Mouse (Mus musculus) frontal cortex, postnatal 25 days (tissue): ENCODE data around the gene Ep300.
A peak's percentile ranks its signal among the peaks of the same experiment; 100 is the strongest.
"Not testable (repeated sequence)": the region's sequence is repeated elsewhere in the genome, so short reads cannot be mapped to it uniquely, and the experiment has no call there.

Experiments used
- DNase-seq, 2 experiments: peaks; one replicate each; pipeline ENCODE4 v3.0.0; 2022; ENCODE audit warnings: low spot score in 2 of 2

Ep300 gene

DNA sequence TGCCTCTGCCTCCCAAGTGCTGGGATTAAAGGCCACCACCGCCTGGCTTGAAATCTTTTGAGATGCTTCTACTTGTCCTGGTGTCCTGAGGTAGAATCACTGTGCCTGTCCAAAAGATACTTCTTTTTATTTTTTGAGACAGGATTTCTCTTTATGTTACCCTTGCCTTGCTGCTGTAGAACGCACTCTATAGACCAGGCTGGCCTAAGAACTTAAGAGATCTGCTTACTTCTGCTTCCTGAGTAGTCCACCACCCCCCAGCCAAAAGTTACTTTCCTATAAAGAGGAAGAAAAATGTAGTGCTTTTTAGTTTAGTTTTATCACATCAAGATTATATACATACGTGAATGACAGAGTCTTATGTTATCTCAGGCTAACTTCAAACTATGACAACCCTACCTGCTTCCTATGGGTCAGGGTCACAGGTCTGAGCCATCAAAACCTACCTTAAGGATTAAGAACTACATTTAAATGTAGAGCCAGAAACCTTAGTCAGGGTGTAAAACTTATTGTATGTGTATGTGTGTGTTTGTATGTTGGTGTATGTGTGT is 9.1 kb downstream of the Ep300 start:
- no peak for DNase-seq

DNA sequence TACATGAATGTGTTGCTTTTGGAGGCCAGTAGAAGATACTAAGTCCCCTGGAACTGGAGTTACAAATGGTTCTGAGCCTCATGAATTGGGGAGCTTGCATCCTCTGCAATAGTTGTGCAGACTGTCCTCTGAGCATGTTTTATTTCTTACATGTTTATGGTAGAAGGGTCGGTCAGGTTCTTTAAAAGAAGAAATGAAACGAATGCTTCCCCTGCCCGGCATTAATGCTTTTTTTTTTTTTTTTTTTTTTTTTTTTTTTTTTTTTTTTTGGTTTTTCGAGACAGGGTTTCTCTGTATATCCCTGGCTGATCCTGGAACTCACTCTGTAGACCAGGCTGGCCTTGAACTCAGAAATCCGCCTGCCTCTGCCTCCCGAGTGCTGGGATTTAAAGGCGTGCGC is 13.6 kb downstream of the Ep300 start:
- DNase-seq, result not testable (repeated sequence)

- no peak for DNase-seq
These were observed 20.1 kb downstream of the Ep300 start for GRCm38 (mm10) chr15:81605241-81605640.

DNA sequence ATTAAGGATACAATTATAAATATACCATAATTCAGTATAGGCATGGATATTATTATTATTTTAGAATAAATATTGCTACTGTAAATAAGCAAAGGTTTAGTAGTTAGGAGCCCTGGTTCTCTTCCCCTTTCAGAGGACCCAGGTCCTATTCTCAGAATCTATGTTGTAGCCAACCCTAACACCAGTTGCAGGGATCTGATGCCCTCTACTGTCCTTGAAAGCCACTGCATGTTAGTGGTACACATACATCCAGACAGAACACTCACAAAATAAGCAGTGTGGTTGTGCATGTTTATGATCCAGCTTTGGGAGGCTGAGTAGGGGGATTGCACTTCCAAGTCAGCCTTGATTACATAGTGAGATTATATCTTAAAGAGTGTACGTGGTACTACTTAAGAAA is 21.5 kb downstream of the Ep300 start:
- DNase-seq, result no peak

DNA sequence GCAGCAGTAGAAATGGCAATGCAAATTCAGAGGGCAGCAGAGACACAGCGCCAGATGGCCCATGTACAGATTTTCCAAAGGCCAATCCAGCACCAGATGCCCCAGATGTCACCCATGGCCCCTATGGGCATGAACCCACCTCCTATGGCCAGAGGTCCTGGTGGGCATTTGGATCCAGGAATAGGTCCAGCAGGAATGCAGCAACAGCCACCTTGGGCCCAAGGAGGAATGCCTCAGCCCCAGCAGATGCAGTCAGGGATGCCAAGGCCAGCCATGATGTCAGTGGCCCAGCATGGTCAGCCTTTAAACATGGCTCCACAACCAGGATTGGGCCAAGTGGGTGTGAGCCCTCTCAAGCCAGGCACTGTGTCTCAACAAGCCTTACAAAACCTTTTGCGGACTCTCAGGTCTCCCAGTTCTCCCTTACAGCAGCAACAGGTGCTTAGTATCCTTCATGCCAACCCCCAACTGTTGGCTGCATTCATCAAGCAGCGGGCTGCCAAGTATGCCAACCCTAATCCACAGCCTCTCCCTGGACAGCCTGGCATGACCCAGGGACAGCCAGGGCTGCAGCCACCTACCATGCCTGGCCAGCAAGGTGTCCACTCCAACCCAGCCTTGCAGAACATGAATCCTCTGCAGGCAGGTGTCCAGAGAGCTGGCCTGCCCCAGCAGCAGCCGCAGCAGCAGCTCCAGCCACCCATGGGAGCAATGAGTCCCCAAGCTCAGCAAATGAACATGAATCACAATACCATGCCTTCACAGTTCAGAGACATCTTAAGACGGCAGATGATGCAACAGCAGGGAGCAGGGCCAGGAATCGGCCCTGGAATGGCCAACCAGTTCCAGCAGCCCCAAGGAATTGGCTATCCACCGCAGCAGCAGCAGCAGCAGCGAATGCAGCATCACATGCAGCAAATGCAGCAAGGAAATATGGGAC is 64.6 kb downstream of the Ep300 start:
- DNase-seq, result no peak

DNA sequence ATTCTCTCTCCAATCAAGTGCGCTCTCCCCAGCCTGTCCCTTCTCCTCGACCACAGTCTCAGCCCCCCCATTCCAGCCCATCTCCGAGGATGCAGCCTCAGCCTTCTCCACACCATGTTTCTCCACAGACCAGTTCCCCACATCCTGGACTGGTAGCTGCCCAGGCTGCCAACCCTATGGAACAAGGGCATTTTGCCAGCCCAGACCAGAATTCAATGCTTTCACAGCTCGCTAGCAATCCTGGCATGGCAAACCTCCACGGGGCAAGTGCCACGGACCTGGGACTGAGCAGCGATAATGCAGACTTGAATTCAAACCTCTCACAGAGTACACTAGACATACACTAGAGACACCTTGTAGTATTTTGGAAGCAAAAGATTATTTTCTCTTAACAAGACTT is 65.5 kb downstream of the Ep300 start:
- no peak for DNase-seq

GRCm38 (mm10) chr15:81661701-81662100 is 76.5 kb downstream of the Ep300 start:
- no peak for DNase-seq

- DNase-seq, result no peak
These were observed 78.1 kb downstream of the Ep300 start for GRCm38 (mm10) chr15:81663281-81663680.

DNA sequence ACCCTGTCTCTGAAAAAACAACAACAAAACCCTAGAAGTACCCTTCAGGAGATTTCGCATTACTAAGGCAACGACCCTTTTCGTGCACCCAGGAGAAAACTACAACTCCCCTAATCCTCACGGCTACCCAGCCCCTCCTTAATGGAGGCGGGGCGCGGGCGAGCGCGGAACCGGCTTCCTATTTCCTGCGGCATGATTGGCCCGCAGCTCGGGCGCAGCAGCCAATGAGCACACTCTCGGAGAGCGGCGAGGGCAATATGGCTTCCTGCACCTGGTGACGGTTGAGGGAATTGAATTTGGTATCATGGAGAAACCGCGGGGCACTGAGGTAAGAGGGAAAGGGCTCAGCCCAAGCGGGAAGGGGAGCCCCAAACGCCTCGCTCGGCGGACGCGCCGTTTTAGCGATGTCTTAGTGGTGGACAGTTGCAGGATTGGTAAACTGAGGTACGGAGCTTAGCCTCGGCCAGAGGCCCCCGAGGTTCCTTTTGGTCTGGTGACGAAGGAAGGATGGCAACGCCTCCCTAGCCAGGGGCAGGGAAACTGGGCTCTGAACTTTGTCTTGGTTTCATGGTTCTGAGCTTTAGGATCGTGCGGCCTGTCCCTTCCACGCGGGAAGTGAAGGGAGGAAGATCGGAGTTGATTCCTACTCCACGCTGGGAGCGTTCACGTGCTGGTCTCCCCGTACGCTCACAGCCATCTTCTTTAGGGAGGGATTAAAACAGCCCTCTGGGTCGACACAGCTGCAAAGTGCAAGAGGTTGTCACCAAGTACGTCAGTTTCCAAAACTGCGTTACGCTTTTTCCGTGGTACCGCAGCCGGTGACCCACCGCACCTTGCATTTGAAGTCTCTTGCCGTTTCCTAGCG is 78.8 kb downstream of the Ep300 start, which contains the start of gene L3mbtl2:
TSS of gene L3mbtl2 (plus strand) at position 193 of the 865 bp plus-strand sequence.
- DNase-seq, result peak; percentile 73 to 83

GRCm38 (mm10) chr15:81666957-81667356 is 81.8 kb downstream of the Ep300 start:
- no peak for DNase-seq

DNA sequence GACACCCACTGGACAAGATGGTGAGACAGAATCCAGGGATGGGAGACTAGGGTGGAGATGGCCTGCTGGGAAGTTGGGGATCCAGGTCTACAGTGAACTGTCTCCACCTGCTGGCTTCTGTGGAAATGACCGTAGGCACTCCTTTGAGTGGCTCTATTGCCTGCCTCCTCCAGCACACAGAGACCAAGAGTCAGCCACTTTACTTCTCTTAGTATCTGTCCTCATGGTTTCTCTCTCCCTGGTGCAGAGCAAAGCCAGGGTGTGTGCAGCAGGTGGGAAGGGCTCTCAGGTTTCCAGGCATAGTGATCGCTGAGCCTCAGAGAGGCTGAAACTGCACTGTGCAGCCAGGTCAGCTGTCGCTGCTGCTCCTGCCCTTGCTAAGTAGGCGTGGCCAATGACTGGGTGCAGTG is 85.1 kb downstream of the Ep300 start:
- DNase-seq, result no peak

DNA sequence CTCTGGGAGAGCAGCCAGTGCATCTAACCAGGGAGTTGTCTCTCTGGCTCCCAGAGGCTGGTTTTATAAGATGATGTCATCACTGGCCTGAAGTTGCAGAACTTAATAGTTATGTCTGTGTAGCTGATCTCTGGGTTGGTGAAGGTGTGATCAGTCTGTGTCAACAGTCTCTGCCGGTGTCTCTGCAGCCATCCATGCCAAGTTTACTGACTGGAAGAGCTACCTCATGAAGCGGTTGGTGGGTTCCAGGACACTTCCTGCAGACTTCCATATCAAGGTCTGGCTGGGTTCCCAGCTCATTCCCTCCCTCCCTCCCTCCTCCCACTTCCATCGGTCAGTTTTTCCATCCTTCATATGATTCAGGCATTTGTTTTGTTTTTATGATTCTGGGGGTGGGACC is 91.5 kb downstream of the Ep300 start:
- DNase-seq, result no peak

DNA sequence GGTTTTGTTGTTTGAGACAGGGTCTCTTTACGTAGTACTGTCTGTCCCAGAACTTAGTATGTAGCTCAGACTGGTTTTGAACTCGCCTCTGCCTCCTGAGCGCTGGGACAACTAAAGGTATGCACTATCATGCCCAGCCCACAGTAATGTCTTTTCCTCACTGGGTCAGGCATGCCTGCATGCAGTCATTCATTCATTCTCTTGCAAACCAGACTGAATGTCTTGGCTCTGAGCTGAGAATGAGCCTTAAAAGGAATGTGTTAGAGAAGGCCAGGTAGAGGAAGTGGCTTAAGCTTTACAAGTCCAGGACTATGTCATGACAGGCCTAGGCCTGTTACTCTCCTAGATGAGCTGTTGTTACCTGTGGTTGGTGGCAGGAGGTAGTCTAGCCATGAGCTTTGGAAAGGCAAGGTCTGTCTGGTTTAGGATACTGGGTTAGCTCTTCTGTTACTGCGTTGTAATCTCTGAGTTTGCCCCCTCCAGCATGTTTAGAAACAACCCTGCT is 95.2 kb downstream of the Ep300 start:
- DNase-seq, result no peak

DNA sequence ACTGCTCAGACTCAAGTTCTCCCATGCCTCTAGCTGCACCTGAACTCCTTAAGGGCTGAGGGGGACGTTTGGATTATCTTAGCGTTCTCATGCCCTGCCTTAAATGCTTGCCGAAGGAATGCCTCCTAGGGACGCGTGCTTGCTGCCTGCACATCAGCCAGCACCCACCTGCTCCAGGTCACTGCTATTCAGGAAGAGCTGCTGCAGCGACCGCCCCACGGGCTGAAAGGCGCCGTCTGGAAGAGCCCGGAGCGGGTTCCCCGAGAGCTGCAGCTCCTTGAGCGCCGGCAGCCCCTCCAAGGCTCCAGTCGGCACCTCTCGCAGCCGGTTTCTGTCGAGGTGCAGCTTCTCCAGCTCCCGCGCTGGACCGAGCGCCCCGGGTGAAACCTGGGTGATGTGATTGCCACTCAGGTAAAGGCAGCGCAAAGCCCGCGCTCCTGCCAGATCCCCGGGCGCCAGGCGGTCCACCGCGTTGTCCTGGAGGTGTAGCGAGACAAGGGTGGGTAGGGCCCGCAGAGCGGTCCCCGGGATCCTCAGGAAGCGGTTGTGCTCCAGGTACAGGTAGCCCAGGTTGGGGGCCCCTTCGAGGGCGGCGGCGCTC is 108.3 kb downstream of the Ep300 start:
- DNase-seq, result peak in 1 of 2 experiments; percentile 25

DNA sequence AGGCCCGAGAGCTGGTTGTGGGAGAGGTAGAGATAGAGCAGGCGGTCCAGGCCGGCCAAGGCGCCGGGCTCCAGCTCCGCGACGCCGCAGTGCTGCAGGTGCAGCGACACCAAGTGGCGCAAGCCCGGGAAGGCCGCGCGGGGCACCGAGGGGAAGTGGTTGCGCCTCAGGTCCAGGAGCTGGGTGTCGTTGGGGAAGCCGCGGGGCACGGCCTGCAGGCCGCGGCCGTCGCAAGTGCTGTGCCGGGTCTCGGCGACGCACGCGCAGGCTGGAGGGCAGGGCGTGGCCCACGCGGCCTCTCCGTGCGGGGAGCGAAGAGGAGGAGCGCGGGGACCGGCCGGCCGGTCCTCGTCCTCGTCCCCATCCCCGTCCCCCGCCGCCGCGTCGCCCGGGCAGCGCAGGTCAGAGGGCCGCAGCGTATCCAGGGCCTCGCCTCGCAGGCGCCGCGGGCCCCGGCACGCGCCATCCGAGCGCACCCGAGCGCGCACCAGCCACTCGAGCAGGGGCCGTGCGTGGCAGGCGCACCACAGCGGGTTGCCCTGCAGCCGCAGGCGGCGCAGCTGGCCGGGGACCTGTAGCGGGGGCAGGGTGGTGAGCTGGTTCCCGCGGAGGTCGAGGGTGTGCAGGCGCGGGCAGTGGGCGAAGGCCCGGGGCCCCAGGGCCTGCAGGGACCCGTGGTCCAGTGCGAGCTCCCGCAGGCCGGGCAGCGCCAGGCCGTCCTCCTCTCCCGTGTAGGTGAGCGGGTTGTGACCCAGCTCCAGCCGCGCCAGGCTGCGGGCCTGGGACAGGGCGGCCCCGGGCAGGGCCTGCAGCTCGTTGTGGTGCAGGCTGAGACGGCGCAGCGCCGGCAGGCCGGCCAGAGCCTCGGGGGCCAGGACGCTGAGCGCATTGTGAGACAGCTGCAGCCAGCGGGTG is 109.1 kb downstream of the Ep300 start:
- DNase-seq, result peak; percentile 52 to 67

DNA sequence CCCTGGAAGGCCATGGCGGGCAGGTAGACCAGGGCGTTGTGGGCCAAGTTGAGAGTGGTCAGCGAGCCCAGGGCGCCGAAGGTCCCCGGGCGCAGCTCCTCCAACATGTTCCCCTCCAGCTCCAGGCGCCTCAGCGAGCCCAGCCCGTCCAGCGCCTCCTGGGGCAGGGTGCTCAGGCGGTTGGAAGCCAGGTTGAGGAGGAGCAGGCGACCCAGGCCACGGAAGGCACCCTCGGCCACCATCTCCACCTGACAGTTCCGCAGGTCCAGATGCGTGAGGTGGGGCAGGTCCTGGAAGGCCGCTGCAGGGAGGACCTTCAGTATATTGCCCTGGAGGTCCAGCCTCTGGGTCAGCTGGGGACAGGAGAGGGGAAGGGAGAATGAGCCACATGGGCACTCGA is 109.7 kb downstream of the Ep300 start:
- DNase-seq, result no peak

GRCm38 (mm10) chr15:81697175-81697574 is 112.0 kb downstream of the Ep300 start, which contains the start of gene Chadl:
Chadl (minus strand) TSS chr15:81697287.
- no peak for DNase-seq

GRCm38 (mm10) chr15:81697847-81698246 is 112.7 kb downstream of the Ep300 start:
- no peak for DNase-seq

DNA sequence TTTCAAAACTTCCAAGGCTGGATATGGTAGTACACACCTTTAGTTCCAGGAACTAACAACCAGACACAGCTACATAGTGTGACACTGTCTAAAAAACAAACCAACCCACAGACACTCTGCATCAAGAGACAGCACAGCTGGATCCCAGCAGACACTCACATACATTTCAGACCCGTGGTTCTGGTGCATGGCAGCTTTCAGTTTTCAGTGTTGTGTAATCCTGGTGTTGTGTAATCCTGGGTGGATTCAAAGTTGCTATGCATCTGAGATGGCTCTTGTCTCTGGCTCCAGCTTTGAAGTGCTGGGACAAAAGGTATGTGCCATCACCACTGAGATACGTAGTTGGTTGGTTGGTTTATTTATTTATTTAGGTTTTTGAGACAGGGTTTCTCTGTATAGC is 113.4 kb downstream of the Ep300 start:
- no peak for DNase-seq

DNA sequence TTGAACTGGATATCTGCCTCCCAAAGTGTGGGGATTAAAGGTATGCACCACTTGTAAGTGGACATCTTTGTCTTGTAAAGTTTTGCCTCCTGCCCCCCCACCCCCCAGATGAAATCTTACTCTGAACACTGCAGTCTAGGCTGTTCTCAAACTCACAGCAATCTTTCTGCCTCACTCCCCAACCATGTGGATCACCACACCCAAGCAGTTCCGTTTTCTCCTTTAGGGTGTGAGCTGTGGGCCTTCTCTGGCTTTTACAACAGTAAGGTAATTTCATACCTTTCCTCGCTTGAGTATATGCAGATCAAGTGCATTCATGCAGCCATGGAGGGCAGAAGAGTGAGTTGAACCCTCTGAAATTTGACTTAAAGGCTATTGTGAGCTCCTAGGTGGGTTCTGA is 115.0 kb downstream of the Ep300 start:
- DNase-seq, result no peak
